Mouse (Mus musculus) thymus, adult 2 months (tissue): ENCODE measurements around the gene Mast1. TPM values are rescaled to one million over a fixed set of nuclear protein-coding genes. Genes with fewer than 3 reads are reported as not detected.

ENCODE experiments used
- DNase-seq: peaks from one replicate; pipeline ENCODE4 v3.0.0; 2021
- H3K27ac ChIP-seq: fragments of 200-500 bp; 2 replicates; pipeline ENCODE4 v1.5.1; 2012; ENCODE audit warnings: low read length, control low read depth; ENCODE audit not compliant: control insufficient read depth, insufficient read depth
- H3K27me3 ChIP-seq: fragments of 200-500 bp; 2 replicates; pipeline ENCODE4 v1.6.1; 2012; ENCODE audit warnings: mild to moderate bottlenecking, low read length, moderate library complexity, mixed read lengths; ENCODE audit not compliant: control insufficient read depth, insufficient read depth
- H3K36me3 ChIP-seq: fragments of 200-500 bp; 2 replicates; pipeline ENCODE4 v1.6.1; 2012; ENCODE audit warnings: mild to moderate bottlenecking, low read length, moderate library complexity; ENCODE audit not compliant: control insufficient read depth, insufficient read depth
- H3K4me1 ChIP-seq: fragments of 200-500 bp; replicated peaks from 2 replicates; pipeline ENCODE4 v1.6.1; 2012; ENCODE audit warnings: low read length; ENCODE audit not compliant: control insufficient read depth, insufficient read depth
- H3K4me3 ChIP-seq: fragments of 200-500 bp; 2 replicates; pipeline ENCODE4 v1.5.1; 2012; ENCODE audit warnings: mild to moderate bottlenecking, low read length, control low read depth, moderate library complexity; ENCODE audit not compliant: control insufficient read depth, insufficient read depth
- CTCF ChIP-seq: fragments of 200-500 bp; IDR thresholded peaks from 2 replicates; pipeline ENCODE4 v1.5.1; 2012; ENCODE audit warnings: mild to moderate bottlenecking, control low read depth, low read length, moderate library complexity, borderline replicate concordance; ENCODE audit not compliant: control insufficient read depth, poor library complexity, insufficient read depth; ENCODE audit errors: extremely low read depth
- POLR2A ChIP-seq: fragments of 200-500 bp; IDR thresholded peaks from 2 replicates; pipeline ENCODE4 v1.6.1; 2012; ENCODE audit warnings: mild to moderate bottlenecking, low read length, control low read depth, moderate library complexity; ENCODE audit not compliant: control insufficient read depth, poor library complexity, insufficient read depth; ENCODE audit errors: extremely low read depth
- WGBS: fragments of 180-500 bp; shearing (Covaris S2); methylation state at CpG from one replicate; pipeline ENCODE4 v1.1.7; 2018; 5-methylcytosine and 5-hydroxymethylcytosine counted together
- polyA plus RNA-seq: library from polyadenylated mRNA; depleted of rRNA; stranded (reverse); fragments of >200 nt; gene quantifications from 2 replicates; pipeline ENCODE4 v1.2.3, GENCODE M21; 2012

The Mast1 gene
- polyA plus RNA-seq, 1 experiment = 0.35 TPM

- TF ChIP-seq CTCF = peak; percentile 73; the same call in 1 of the 2 replicates
- TF ChIP-seq POLR2A = no peak
- no peaks in the 10 kb centered on the region for H3K36me3 ChIP-seq
- H3K27ac ChIP-seq = no peak overlapping the region
- no peak overlapping the region for H3K4me3 ChIP-seq
- 0 out of 2 replicates have a peak, but pooled peaks cover 2% of the 10 kb centered on the region for H3K4me1 ChIP-seq
- WGBS = 10% methylated on average over 48 of the region's 52 CpGs
- H3K27me3 ChIP-seq = peaks cover 3% of the 10 kb centered on the region; the same call in 1 of the 2 replicates
- peak; percentile 58 for DNase-seq
Measured at GRCm38 (mm10) chr8:84928456-84929306, 8.5 kb downstream of the Mast1 start.

GRCm38 (mm10) chr8:84927513-84927912 lies 9.6 kb downstream of the Mast1 start:
- no peak for DNase-seq
- Histone ChIP-seq H3K4me3 (no peak overlapping the region), H3K27me3 (peaks cover 3% of the 10 kb centered on the region; the same call in 1 of the 2 replicates), H3K4me1 (0 out of 2 replicates have a peak, but pooled peaks cover 2% of the 10 kb centered on the region), H3K36me3 (no peaks in the 10 kb centered on the region), H3K27ac (no peak overlapping the region)
- WGBS = 74% methylated on average over 1 of the region's 1 CpGs
- no peak for TF ChIP-seq POLR2A
- no peak for TF ChIP-seq CTCF

- no peak overlapping the region for H3K4me3 ChIP-seq
- TF ChIP-seq POLR2A (no peak), CTCF (no peak)
- no peak for DNase-seq
- H3K27ac ChIP-seq = no peak overlapping the region
- no peaks in the 10 kb centered on the region for H3K36me3 ChIP-seq
- 0 out of 2 replicates have a peak, but pooled peaks cover 2% of the 10 kb centered on the region for H3K4me1 ChIP-seq
- WGBS = 44% methylated on average over 7 of the region's 7 CpGs
- H3K27me3 ChIP-seq = peaks cover 3% of the 10 kb centered on the region; the same call in 1 of the 2 replicates
Measured at GRCm38 (mm10) chr8:84925557-84925956, 11.6 kb downstream of the Mast1 start.

GRCm38 (mm10) chr8:84921596-84921995 lies 15.6 kb downstream of the Mast1 start:
- DNase-seq = no peak
- Histone ChIP-seq H3K27me3 (no peaks in the 10 kb centered on the region; the same call in 1 of the 2 replicates), H3K27ac (no peak overlapping the region), H3K4me1 (0 out of 2 replicates have a peak, but pooled peaks cover 2% of the 10 kb centered on the region), H3K4me3 (no peak overlapping the region), H3K36me3 (no peaks in the 10 kb centered on the region)
- TF ChIP-seq CTCF (no peak), POLR2A (no peak)
- 96% methylated on average over 2 of the region's 2 CpGs for WGBS

GRCm38 (mm10) chr8:84918646-84919045 lies 18.5 kb downstream of the Mast1 start:
- H3K4me1 ChIP-seq = peaks cover 1% of the 10 kb centered on the region
- 97% methylated on average over 15 of the region's 15 CpGs for WGBS
- DNase-seq = no peak
- H3K27me3 ChIP-seq = no peaks in the 10 kb centered on the region; the same call in 1 of the 2 replicates
- no peak for TF ChIP-seq POLR2A
- no peak overlapping the region for H3K27ac ChIP-seq
- no peak overlapping the region for H3K4me3 ChIP-seq
- H3K36me3 ChIP-seq = no peaks in the 10 kb centered on the region

GRCm38 (mm10) chr8:84917781-84918180 lies 19.4 kb downstream of the Mast1 start:
- 77% methylated on average over 20 of the region's 20 CpGs for WGBS
- no peak overlapping the region for H3K27ac ChIP-seq
- peaks cover 4% of the 10 kb centered on the region for H3K4me1 ChIP-seq
- DNase-seq = no peak
- no peaks in the 10 kb centered on the region for H3K36me3 ChIP-seq
- TF ChIP-seq POLR2A = no peak
- no peak overlapping the region for H3K4me3 ChIP-seq
- H3K27me3 ChIP-seq = no peaks in the 10 kb centered on the region; the same call in 1 of the 2 replicates
